Mouse (Mus musculus) mature B cell (primary cell): ENCODE results near the gene Srd5a3.

Experiments
- in situ Hi-C: fragments of 300-500 bp; cut with MboI; formaldehyde crosslinking; loops from 2 replicates; pipeline ENCODE4 v1.14.3; 2019

The Srd5a3 gene

DNA sequence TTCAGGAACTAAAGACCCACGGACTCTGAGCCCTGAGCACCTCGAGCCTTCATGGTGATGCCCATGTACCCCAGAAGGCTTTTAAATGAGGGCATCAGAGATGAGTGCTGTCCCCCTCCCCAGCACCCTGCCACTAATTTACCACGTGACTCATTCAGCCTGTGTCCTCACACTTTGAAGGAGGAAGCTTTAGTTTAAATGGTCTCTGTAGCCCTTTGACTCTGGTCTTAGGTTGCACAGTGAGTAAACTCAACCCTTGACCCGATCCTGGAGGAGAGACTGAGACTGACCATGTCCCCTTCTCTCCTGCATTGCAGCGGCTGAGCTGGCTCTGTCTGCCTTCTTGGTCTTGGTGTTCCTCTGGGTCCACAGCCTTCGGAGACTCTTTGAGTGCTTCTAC lies 9.4 kb downstream of the Srd5a3 start:
- in situ Hi-C loops, result loop anchor here (25.0 kb wide), 1 partner anchor 1087 kb away; no protein-coding TSS in a partner anchor

DNA sequence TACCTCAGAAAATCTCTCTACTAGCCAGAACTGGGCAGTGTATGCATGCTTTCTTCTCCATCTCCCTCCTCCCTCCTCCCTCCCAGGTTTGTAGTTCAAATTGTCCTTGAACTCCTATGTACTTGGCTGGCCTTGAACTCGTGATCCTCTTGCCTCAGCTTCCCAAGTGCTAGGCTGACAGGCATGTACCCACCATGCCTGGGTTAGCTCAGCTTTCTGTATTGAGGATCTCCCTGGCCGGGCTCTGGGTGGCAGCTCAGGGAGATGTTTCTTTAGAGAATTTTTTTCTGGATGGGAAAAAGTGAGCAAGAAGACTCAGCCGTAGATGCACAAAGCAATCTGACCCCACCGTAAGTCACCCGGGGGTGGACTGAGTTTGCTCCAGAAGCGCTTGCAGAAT lies 12.9 kb downstream of the Srd5a3 start:
- in situ Hi-C loops, result no loop called here

DNA sequence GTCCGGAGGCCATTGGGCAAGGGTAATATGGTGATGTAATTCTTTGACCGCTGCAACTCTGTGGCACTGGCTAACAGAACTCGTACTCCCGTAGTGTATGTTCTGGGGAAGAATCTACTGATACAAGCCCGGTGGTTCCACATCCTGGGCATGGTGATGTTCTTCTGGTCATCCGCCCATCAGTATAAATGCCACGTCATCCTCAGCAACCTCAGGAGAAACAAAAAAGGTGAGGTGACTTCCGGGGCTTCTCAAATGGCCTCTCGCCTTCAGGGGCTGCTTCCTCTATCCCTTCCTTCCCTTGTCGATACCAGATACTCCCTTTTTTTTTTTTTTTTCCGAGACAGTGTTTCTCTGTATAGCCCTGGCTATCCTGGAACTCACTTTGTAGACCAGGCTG lies 13.4 kb downstream of the Srd5a3 start:
- in situ Hi-C loops, result no loop called here

DNA sequence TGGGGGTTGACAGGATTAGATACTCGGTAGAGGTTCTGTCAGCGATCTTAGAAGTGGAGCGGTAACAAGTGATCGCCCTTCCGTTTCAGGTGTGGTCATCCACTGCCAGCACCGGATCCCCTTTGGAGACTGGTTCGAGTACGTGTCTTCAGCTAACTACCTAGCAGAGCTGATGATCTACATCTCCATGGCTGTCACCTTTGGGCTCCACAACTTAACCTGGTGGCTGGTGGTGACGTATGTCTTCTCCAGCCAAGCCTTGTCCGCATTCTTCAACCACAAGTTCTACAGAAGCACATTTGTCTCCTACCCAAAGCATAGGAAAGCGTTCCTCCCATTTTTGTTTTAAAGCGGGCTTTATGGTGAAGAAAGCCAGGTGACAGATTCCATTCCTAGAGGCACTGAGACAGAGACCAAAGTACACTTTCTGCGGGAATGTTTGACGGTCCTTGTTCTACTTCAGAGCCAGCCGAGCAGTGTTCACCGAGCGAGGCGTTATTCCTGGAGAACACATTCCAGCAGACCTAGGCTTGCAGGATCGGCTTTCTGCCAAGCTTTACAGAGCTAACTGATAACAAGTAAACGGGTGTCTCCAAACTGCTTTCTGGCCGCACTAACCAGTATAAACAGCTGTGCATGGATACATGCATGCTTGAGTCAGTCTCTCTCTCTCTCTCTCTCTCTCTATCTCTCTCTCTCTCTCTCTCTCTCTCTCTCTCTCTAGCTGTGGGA lies 14.5 kb downstream of the Srd5a3 start:
- in situ Hi-C loops, result no loop called here

DNA sequence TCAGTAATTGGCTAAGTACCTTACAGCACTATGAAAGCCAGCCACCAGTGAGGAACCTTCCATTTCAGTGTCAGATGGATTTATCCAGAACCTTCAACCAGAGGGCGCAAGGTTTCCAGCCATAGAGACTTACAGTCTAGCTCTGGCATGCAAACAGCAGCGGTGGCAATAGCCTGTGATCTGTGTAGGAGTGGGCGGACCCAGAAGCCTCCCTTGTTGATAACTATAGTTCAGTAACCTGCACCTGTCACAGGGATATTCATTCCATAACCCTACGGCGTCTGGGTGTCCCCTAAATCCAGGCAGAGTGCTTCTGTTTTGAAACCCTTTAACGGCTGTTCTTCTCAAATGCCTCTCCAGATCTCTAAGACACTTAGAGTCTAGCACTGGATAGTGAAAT lies 19.5 kb downstream of the Srd5a3 start:
- in situ Hi-C loops, result no loop called here

DNA sequence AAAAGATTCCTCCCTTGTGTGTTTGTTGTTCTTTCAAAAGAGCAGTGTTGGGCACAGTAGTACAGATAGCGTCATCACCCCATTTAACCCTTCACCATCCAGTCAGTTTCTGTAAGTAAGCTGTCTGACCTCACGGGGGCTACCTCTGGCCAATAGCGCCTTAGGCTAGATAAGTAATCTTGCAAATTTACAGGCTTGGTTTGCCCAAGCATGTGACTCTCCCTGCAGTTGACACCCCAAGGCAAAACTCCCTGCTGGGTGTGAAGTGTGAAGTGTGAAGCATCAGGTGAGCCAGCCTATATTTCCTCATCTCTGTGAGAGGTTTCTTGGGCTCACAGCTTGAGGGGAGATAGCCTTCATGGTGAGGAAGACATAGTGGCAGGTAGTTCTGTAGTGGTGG lies 20.0 kb downstream of the Srd5a3 start:
- in situ Hi-C loops, result no loop called here

DNA sequence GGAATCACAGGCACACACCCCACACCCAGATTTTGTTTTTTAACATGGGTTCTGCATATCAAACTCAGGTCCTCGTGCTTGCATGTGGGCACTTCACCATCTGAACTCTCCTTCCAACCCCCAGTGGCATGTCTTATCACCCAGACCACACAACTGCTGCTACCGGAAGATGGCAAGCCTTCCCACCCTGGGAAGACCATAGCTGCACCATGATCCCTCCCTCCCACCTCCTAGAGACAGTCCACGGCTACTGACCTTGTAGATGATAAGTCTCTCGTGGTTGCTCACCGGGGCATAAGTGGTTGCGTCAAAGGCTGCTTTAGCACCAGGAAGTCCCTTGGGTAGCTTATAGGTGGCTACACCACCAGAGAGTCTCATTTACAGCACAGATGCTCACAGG lies 21.4 kb downstream of the Srd5a3 start:
- in situ Hi-C loops, result no loop called here

DNA sequence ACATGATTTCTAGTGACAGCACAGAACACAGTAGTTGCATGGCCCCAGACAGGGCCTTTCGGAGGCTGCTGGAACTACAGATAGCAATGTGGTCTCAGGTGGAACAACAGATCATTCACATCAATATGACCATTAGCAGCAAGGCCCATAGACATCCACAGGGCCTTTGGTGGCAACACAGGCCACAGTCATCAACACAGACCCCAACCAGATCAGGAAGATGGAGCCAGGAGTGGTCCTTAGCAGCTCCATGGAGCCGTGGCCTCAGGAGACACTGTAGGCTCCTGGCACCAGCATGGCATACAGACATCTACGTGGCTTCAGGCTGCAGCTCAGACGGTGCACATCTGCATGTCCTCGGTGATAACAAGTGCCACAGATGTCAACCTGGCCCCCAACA lies 22.9 kb downstream of the Srd5a3 start:
- in situ Hi-C loops, result no loop called here

DNA sequence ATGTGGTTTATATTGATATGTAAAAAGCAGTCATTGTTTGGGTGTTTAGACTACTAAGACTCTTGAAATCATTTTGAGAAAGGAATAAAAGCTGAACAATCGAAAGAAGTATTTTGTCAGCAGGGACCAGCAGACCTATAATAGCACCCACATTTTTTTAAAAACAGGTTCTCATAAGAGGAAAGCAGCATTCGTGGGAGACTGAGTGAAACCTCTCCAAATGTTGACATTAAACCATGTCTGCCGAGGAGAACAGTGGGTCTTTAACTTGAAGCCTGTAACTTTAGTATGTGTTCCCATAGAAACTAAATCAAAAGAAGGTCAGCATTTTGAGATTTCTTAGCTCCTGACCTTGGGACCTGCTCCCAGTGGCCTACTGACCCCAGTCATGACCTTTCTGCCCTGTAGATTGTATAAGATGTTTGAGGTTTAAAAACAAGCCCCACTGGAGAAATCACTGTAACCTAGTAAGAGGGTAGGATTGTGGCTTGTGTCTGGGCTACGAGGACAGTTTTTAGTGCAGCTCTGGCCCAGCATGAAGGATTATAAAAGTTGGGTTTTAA lies 23.8 kb downstream of the Srd5a3 start:
- in situ Hi-C loops, result no loop called here

DNA sequence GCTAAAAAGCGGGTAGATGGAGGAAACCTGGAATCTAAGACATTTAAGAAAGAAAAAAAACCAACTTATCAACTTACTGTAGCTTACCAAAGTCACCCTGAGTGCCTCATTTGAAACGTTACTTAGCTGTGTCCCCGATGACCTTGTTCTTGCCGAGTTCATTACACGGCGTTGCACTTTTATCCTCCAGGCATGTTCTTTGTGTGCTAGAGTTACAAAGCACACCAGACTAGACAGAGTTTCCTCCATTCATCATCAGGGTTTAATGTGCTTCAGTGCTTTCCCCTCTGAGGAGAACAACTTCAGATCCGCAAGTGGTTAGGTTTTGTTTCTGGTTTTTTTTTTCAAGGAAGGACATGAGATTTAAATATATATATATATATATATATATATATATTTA lies 24.8 kb downstream of the Srd5a3 start:
- in situ Hi-C loops, result no loop called here

DNA sequence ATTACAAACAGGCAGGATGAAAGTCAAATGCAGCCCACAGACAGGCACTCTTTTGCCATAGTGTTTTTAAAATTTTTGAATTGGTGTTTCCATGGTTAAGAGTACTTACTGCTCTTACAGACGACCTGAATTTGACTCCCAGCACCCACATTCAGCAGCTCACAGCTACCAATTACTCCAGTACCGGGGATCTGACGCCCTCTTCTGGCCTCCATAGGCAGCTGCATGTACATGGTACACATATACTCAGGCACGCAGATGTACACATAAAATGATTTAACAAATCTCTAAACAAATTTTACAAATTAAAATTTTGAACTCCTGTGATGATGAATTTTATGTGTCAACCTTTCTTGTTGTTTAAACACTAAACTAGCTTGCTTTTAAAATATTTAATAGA lies 30.5 kb downstream of the Srd5a3 start:
- in situ Hi-C loops, result no loop called here

DNA sequence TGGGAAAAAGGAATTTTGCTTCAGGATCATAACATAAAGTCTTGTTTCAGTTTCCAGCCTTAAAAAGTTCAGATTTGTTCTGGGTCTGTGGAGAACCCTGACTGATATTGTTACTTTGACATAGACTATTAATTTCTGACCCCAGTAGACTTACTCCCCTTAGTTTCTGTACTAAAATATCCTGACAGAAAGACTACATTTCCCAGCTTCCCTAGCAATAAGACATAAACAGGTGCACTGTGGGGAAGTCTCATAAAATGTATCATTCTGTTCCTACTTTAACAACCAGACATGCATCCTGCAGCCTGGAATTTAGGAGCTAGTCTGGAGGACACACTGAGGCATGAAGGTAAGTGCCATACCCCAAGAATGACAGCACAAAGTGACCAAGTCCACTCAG lies 31.0 kb downstream of the Srd5a3 start:
- in situ Hi-C loops, result no loop called here

DNA sequence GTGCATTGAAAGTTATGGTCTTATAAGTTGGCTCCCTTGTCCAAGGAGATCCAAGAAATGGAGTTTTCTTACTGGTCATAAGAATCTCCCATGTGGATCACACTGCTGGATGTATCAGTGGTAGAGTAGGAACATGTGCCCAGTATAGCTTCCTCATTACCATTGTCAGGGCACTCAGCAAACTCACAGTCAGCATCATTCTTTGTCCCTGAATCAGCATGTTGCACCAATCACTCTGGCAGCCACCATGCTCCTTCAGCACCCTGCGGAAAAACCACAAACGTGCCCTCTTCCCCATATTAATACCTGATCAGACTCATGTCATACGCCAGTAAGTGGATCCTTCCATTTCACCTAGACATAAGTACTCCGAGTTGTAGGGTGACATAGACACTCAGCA lies 35.0 kb downstream of the Srd5a3 start:
- in situ Hi-C loops, result no loop called here

DNA sequence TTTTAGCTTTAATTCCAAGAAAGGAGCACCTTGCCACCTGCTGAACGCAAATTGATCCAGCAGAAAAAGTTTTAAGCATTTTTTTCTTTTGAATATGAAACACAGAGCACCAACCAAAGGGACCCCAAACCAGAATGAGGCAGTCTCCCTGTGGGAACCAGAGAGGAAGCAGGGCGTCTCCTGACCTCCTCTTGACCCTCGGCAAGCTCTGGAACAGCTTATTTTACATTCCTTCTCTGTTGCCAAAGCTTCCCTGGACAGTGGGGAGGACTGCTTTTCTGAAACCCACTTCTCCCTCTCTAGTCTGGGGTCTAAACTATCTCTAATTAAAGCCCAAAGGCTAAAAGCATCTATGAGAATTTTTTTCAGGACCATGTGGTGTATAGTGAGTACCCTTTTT lies 36.3 kb downstream of the Srd5a3 start:
- in situ Hi-C loops, result no loop called here

DNA sequence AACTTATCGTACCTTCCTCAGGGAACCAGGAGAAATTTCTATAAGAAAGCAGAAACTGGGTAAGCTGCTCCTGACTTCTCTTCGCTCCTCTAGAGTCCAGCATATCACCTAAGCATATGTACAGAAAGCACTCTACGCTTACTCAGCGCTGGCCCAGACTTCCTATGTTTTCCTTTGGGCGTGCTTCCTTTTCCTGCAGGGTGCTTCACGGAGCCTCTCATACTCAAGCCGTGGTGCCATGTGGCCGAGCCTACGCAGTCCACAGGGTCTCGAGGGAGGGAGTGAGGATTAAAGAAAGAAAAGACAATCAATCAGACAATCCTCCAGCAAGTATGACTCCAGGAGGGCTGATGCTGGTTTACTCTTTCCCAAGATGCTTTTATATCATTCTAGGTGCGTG lies 36.8 kb downstream of the Srd5a3 start:
- in situ Hi-C loops, result no loop called here

DNA sequence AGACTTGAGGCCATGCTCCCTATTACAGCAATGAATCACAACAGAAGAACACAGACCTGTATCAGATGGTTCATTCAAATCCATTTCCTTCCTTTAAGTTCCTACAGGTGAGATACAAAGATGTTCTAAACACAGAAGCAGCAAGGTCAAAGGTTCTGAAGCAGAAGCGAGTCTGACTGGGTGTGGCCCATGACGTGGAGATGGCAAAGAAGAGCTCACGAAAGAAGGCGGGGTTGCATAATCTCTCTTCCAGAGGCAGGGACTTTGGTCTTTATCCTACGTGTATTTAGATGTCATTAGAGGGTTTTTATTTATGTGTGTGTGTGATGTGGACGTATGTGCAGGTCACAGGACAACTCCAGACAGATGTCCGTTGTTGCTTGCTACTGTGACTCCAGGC lies 37.6 kb downstream of the Srd5a3 start:
- in situ Hi-C loops, result no loop called here

DNA sequence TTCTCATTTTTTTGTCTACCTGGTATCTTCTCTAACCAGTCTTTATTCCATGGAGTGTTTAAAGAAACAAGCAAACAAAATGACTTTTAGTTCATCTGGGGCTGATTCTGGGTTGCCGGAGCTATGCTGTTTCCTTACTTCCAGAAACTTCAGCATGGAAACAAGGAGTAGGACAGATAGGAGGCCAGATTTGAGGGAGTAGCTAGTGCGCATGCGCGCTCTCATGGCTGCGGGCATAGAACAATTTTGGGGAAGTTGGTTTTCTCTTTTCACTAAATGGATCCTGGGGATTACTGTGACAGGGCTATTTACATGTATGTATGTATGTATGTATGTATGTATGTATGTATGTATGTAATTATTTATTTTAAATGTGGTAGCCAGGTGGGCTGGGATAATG lies 39.1 kb downstream of the Srd5a3 start:
- in situ Hi-C loops, result no loop called here

DNA sequence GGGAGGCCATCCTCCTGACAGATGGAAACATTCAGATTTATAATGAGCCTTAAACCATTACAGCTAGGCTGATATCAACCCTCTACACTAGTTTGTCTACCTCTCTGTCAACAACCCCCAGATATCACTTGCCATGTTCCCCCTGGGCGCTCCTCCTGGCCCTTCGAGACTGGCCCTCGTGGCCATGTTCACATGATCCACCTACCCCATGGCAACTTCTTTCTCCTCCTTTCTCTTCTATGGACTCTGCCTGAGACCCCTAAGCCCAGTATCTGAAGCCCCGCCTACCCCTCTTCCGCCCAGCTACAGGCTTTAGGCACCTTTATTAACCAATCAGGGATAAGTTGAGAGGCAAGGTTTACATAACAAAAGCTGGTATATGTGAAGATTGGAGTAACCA lies 39.7 kb downstream of the Srd5a3 start:
- in situ Hi-C loops, result no loop called here

DNA sequence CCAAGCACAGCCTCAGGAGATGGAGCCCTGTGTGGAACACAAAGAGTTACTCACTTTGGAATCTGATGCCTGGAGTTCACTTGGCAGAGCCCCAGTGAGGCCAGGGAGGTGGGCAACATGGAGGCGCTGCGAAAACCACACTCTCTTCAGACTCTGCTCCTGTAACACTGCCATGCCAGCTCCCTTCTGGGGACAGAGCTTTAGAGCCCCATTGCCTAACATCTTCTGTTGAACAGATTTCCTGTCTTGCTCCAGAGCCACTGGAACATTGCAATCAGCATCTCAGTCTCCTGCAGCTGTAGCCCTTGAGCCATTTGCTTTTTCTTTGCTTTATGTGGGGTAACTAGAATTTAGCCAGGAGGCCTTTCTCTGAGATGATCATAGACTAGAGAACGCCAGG lies 42.3 kb downstream of the Srd5a3 start:
- in situ Hi-C loops, result no loop called here

DNA sequence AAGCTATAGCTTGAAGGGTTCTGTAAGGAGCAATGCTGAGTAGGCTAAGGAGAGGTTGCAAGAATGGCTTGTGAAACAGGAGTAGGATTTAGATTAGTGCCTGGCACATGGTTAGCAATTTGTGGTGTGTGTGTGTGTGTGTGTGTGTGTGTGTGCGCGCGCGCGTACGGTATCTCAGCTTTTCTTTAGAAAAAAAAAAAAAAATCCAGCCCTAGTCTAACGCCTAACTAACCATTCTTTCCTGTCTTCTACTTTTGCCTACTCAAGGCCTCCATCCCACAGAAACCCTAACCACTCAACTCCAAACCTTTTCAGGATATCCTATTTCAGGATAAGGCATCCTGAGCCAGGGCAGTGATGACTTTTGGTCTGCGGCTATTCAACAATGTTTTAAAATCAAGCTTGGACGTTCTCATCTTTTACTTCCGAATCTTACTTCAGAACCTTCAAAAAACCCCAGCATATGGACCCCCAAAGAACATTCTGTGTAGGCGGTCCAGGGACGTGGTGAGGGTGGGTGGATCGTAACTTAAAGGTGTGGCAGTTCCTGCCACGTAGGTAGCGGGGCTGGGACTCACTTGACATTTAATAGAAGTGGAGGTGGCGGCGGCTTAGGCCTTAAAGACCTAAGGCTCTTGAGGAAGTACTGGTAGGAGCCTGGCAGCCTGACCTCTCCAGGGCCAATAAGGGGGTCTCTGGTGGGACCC lies 43.1 kb downstream of the Srd5a3 start:
- in situ Hi-C loops, result no loop called here

DNA sequence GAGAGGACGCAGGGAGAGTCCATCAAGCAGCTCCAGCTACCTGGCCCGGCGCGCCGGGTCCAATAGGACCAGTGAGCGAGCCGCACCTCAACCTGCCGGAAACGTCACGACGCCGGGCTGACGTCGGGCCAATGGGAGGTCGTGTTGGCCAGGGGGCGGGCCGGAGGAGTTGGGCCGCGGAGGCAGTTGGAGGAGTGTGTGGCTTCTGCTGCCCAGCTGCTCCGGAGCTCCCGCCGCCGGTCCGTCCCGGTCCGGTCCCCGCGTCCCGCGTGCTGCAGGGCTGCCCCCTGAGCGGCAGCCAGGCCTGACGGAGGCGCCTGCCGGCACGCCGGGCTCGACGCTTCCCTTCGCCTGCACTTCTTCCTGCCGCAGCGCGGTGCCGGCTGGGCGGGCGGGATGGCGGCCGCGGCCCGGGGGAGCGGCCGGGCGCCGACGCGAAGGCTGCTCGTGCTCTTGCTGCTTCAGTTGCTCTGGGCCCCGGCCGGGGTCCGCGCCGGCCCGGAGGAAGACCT lies 43.7 kb downstream of the Srd5a3 start, which contains the start of gene Tmem165:
TSS of gene Tmem165 (plus strand) at position 131 of the 512 bp plus-strand sequence.
- in situ Hi-C loops, result no loop called here

DNA sequence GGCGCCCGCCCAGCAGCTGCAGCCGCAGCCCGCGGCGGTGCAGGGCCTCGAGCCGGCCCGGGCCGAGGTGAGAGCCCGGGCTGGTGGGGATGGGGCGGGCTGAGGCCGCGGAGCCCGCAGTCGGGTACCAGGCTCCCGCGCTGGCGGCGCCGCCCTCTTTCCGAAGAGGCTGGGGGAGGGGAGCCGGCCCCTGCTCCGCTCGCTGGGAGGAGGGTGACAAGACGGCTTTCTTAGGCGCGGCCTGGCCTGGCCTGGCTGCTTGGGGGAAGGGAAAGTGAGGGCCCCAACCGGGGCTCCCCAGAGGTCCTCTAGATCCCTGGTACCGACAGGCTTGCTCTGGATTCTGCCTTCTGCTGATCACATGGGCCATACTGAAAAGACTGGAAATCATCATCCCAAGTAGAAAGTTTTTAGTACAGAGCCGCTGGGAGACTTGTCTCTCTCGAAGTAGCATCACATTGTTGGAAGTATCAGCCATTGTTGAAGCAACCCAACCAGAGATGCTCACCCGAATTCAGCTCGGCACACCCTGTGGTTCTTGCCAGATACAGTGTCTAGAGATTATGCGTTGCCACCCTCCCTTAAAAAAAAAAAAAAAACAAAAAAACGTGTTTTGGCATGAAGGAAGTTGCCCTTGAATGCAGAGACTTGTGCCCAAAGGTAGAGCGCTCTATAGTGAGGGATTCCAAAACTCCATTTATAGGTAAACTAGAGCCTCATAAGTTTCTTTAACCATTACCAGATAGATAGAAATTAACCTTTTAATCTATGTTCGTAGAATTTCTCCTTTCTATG lies 44.4 kb downstream of the Srd5a3 start:
- in situ Hi-C loops, result no loop called here
